Mouse (Mus musculus) adipose tissue, adult 10 weeks (tissue): Measurements from ENCODE around the gene Casq2. TPM values are rescaled to one million over a fixed set of nuclear protein-coding genes. Genes with fewer than 3 reads are reported as not detected.

Experiments used
- polyA plus RNA-seq: library from polyadenylated mRNA; stranded (reverse); fragments of 350-450 nt; fragmentation: Illumina TruSeq; extraction: RNeasy Lipid Tissue Mini Kit (QIAGEN cat#74804); gene quantifications from one replicate; pipeline ENCODE4 v1.2.3, GENCODE M21; 2014; ENCODE audit warnings: low read depth, low replicate concordance

Casq2 gene
- 11.4 TPM for polyA plus RNA-seq

GRCm38 (mm10) chr3:102086283-102086682 is at the start of gene Casq2:
Casq2 (plus strand) TSS chr3:102086415.

Other genes starting within 250 kb of the Casq2 start
- 1.1 TPM for gene Mab21l3, start 237.5 kb upstream of the Casq2 start, polyA plus RNA-seq
- gene Slc22a15, start 162.0 kb upstream of the Casq2 start, polyA plus RNA-seq = 3.0 TPM
- not detected for gene Nhlh2, start 76.3 kb upstream of the Casq2 start, polyA plus RNA-seq
- gene Vangl1, start 118.3 kb downstream of the Casq2 start, polyA plus RNA-seq = 15.0 TPM